Mouse (Mus musculus): ENCODE results near the gene Mad1l1. TPM values are rescaled to one million over a fixed set of nuclear protein-coding genes. Genes with fewer than 3 reads are reported as not detected.
"Not testable (repeated sequence)": the region's sequence is repeated elsewhere in the genome, so short reads cannot be mapped to it uniquely, and the experiment has no call there.

Mad1l1 gene
- polyA plus RNA-seq, 1 experiment, result 302 TPM

DNA sequence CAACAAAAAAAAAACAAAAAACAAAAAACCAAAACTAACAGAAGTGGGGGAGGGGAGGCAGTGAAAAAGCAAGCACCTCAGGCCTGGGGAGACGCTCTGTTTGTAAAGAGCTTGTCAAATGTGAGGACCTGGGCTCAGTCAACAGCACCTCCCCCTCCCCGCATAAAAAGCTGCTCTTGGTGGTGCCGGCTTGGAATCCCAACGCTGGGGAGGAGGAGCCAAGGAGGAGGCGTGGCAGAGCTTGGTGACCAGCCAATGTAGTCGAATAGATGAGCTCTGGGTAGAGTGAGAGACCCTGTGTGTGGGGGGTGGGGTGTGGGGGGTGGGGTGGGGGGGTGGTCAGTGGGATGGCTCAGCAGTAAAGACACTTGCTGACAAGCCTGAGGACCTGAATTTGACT lies 322.4 kb downstream of the Mad1l1 start:
- H3K4me3 ChIP-seq (ENCODE audit: insufficient read depth, low read depth, low read length), result no peak overlapping the region
- H3K4me1 ChIP-seq (ENCODE audit: control insufficient read depth, insufficient read depth, low read length), result no peaks in the 10 kb centered on the region
- WGBS, result 37% methylated on average over 6 of the region's 6 CpGs
- TF ChIP-seq CTCF (IDR thresholded peaks at IDR 0.05; ENCODE audit: insufficient read depth, low read depth, low read length), result no peak
- TF ChIP-seq POLR2A (IDR thresholded peaks at IDR 0.05; ENCODE audit: insufficient read depth, low read depth, low read length), result no peak
- H3K27ac ChIP-seq (ENCODE audit: insufficient read depth, low read depth, low read length), result no peak overlapping the region

- not testable (repeated sequence) for H3K4me3 ChIP-seq (ENCODE audit: insufficient read depth, low read depth, low read length); H3K27ac ChIP-seq (ENCODE audit: insufficient read depth, low read depth, low read length); H3K4me1 ChIP-seq (ENCODE audit: control insufficient read depth, insufficient read depth, low read length)
- 87% methylated on average over 12 of the region's 12 CpGs for WGBS
These were observed 323.0 kb downstream of the Mad1l1 start for GRCm38 (mm10) chr5:139998321-139998720.

- no peak overlapping the region for H3K27ac ChIP-seq (ENCODE audit: insufficient read depth, low read depth, low read length)
- WGBS, result 90% methylated on average over 3 of the region's 3 CpGs
- TF ChIP-seq CTCF (IDR thresholded peaks at IDR 0.05; ENCODE audit: insufficient read depth, low read depth, low read length) (no peak), POLR2A (IDR thresholded peaks at IDR 0.05; ENCODE audit: insufficient read depth, low read depth, low read length) (no peak)
- no peaks in the 10 kb centered on the region for H3K4me1 ChIP-seq (ENCODE audit: control insufficient read depth, insufficient read depth, low read length)
- H3K4me3 ChIP-seq (ENCODE audit: insufficient read depth, low read depth, low read length), result no peak overlapping the region
These were observed 329.8 kb downstream of the Mad1l1 start for GRCm38 (mm10) chr5:139991531-139991930.

DNA sequence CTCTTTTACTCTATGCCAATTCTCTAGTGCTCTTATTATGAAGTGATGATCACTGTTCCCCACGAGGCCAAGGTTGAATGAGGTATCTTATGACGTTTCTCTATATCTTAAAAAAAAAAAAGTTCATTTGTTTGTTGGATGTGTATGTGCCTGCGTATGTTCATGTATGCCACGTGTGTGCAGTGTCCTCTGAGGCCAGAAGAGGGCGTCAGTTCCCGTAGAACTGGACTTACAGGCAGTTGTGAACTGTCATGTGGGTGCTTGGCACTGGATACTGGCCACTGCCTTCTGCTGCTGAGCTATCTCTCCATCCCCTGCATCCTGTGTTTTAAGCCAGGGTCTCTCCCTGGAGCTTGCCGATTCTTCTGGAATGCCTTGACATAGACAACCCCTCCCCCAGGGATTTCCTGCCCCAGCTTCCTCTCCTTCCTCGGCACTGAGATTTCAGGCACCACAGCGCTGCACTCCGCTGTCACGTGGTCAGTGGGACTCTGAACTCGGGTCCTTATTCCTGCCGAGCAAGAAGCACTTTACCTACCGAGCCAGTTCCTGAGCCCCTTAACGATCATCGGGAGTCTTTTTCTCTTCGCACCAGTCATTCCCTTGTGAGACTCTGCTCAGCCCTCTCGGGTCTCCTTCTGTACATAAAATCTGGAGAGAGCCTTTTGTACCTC lies 336.1 kb downstream of the Mad1l1 start:
- WGBS, result 56% methylated on average over 18 of the region's 18 CpGs

DNA sequence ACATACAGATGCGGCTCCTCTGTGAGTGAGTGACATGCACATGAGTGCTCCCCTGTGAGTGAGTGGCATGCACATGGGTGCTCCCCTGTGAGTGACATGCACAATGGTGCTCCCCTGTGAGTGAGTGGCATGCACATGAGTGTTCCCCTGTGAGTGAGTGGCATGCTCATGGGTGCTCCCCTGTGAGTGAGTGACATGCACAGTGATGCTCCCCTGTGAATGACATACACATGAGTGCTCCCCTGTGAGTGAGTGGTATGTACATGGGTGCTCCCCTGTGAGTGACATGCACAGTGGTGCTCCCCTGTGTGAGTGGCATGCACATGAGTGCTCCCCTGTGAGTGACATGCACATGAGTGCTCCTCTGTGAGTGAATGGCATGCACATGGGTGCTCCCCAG lies 339.4 kb downstream of the Mad1l1 start:
- WGBS, result 93% methylated on average over 1 of the region's 1 CpGs
- Histone ChIP-seq H3K4me1 (ENCODE audit: control insufficient read depth, insufficient read depth, low read length) (peaks cover 19% of the 10 kb centered on the region), H3K4me3 (ENCODE audit: insufficient read depth, low read depth, low read length) (no peak overlapping the region), H3K27ac (ENCODE audit: insufficient read depth, low read depth, low read length) (no peak overlapping the region)
- TF ChIP-seq CTCF (IDR thresholded peaks at IDR 0.05; ENCODE audit: insufficient read depth, low read depth, low read length) (no peak), POLR2A (IDR thresholded peaks at IDR 0.05; ENCODE audit: insufficient read depth, low read depth, low read length) (no peak)

More for the DNA sequence above, 336.1 kb downstream of the Mad1l1 start:
- Histone ChIP-seq H3K27ac (ENCODE audit: insufficient read depth, low read depth, low read length) (no peak overlapping the region), H3K4me3 (ENCODE audit: insufficient read depth, low read depth, low read length) (no peak overlapping the region), H3K4me1 (ENCODE audit: control insufficient read depth, insufficient read depth, low read length) (0 out of 2 replicates have a peak, but pooled peaks cover 2% of the 10 kb centered on the region)
- TF ChIP-seq POLR2A (IDR thresholded peaks at IDR 0.05; ENCODE audit: insufficient read depth, low read depth, low read length) (no peak), CTCF (IDR thresholded peaks at IDR 0.05; ENCODE audit: insufficient read depth, low read depth, low read length) (no peak)

- no peak for TF ChIP-seq POLR2A (IDR thresholded peaks at IDR 0.05; ENCODE audit: insufficient read depth, low read depth, low read length)
- TF ChIP-seq CTCF (IDR thresholded peaks at IDR 0.05; ENCODE audit: insufficient read depth, low read depth, low read length), result no peak
- Histone ChIP-seq H3K27ac (ENCODE audit: insufficient read depth, low read depth, low read length) (no peak overlapping the region), H3K4me1 (ENCODE audit: control insufficient read depth, insufficient read depth, low read length) (peaks cover 22% of the 10 kb centered on the region), H3K4me3 (ENCODE audit: insufficient read depth, low read depth, low read length) (no peak overlapping the region)
- 59% methylated on average over 9 of the region's 9 CpGs for WGBS
These were observed 342.0 kb downstream of the Mad1l1 start for GRCm38 (mm10) chr5:139979371-139979770.

DNA sequence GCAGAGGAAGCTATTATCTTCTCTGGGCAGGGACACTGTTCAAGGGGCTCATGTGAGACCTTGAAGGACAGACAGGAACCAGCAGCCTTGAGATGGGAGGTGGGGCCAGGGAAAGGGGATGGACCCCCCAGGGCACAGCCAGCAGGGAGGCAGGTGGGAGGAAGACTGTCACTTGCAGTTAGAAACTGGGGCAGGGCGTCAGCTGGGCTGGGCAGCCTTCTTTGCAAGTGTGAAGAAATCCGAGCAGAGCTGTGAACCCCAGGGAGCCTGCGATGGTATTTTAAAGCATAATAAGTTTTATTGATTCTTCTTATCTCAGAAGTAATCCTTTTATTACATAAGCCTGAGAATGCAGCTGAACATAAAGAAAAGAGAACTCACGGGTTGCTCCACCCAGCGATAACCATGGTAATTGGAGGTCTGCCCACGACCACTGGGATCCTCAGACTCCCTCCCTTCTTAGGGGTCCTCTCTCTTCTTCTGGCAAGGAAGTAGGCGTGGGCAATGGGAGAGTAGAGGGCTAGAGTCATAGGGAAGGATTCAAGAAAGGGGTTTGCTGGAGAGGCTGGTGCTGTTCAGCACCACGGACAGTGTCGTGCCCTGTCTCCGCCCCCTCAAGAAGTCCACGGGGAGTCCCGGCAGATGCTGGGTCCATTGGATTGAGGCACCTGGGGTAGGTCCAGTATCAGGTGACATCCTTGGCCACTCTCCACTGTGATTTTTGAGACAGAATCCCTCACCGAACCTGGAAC lies 342.7 kb downstream of the Mad1l1 start:
- Histone ChIP-seq H3K4me1 (ENCODE audit: control insufficient read depth, insufficient read depth, low read length) (peaks cover 22% of the 10 kb centered on the region), H3K4me3 (ENCODE audit: insufficient read depth, low read depth, low read length) (no peak overlapping the region), H3K27ac (ENCODE audit: insufficient read depth, low read depth, low read length) (no peak overlapping the region)
- TF ChIP-seq POLR2A (IDR thresholded peaks at IDR 0.05; ENCODE audit: insufficient read depth, low read depth, low read length) (no peak), CTCF (IDR thresholded peaks at IDR 0.05; ENCODE audit: insufficient read depth, low read depth, low read length) (no peak)
- WGBS, result 9% methylated on average over 13 of the region's 13 CpGs

DNA sequence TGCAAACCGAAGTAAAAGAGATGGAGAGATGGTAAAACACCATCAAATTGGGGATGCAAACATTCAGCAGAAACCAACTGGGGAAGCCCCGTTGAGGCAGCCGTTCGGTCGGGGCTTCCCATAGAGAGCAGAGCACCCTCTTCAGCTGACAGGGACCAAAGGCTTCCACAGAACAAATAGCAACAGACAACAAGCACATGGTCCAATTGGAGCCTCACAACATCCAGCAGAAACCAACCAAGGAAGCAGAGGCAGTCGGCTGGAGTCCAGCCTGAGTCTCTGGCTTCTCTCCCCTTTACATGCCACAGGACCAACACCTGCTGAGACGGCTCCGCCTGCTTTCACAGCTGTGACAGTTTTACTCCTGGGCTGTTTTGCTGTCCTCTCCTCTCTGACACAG lies 343.9 kb downstream of the Mad1l1 start:
- TF ChIP-seq POLR2A (IDR thresholded peaks at IDR 0.05; ENCODE audit: insufficient read depth, low read depth, low read length) (no peak), CTCF (IDR thresholded peaks at IDR 0.05; ENCODE audit: insufficient read depth, low read depth, low read length) (no peak)
- no peak overlapping the region for H3K27ac ChIP-seq (ENCODE audit: insufficient read depth, low read depth, low read length)
- no peak overlapping the region for H3K4me3 ChIP-seq (ENCODE audit: insufficient read depth, low read depth, low read length)
- 48% methylated on average over 8 of the region's 8 CpGs for WGBS
- peaks cover 23% of the 10 kb centered on the region for H3K4me1 ChIP-seq (ENCODE audit: control insufficient read depth, insufficient read depth, low read length)

- Histone ChIP-seq H3K4me3 (ENCODE audit: insufficient read depth, low read depth, low read length) (no peak overlapping the region), H3K4me1 (ENCODE audit: control insufficient read depth, insufficient read depth, low read length) (peaks cover 25% of the 10 kb centered on the region), H3K27ac (ENCODE audit: insufficient read depth, low read depth, low read length) (no peak overlapping the region)
- TF ChIP-seq CTCF (IDR thresholded peaks at IDR 0.05; ENCODE audit: insufficient read depth, low read depth, low read length) (no peak), POLR2A (IDR thresholded peaks at IDR 0.05; ENCODE audit: insufficient read depth, low read depth, low read length) (no peak)
- WGBS, result 85% methylated on average over 4 of the region's 4 CpGs
These were observed 344.8 kb downstream of the Mad1l1 start for GRCm38 (mm10) chr5:139976584-139976983.
